ENCODE assay signal across 8 mouse cellular contexts in genomic region chr8:107114150-107115007, GRCm38 (mm10). TPM values are rescaled to one million over a fixed set of nuclear protein-coding genes. Genes with fewer than 3 reads are reported as not detected.
A peak's percentile ranks its signal among the peaks of the same experiment; 100 is the strongest.
DNase-seq lines count a peak whose midpoint lies in the region; ATAC-seq and TF ChIP-seq lines count a peak whose summit lies in the region.

No protein-coding gene starts in this region.

- WGBS in hindbrain, embryonic 12.5 days, result 60% methylated on average over 19 of the region's 19 CpGs
- 51% methylated on average over 19 of the region's 19 CpGs for WGBS in hindbrain, postnatal 0 days
- 46% methylated on average over 19 of the region's 19 CpGs for WGBS in embryonic facial prominence, embryonic 12.5 days
- WGBS in stomach, postnatal 0 days, result 35% methylated on average over 19 of the region's 19 CpGs

- no peak overlapping the region for H3K4me2 ChIP-seq in hindbrain, embryonic 12.5 days (replicated peaks)
- no peak overlapping the region for H3K4me2 ChIP-seq in hindbrain, postnatal 0 days (ENCODE audit: low read depth, low read length)
- peak overlapping the region; percentile 7; the same call in 1 of the 2 replicates for H3K4me2 ChIP-seq in embryonic facial prominence, embryonic 12.5 days (replicated peaks)
- H3K4me2 ChIP-seq in stomach, postnatal 0 days (replicated peaks; ENCODE audit: low read depth), result peak overlapping the region; percentile 31; the same call in 1 of the 2 replicates

- H3K36me3 ChIP-seq in hindbrain, embryonic 12.5 days, result no peaks in the 10 kb centered on the region
- no peaks in the 10 kb centered on the region for H3K36me3 ChIP-seq in hindbrain, postnatal 0 days (ENCODE audit: insufficient read depth, low read length)
- no peaks in the 10 kb centered on the region for H3K36me3 ChIP-seq in C2C12 (ENCODE audit: control insufficient read depth, insufficient read depth)
- H3K36me3 ChIP-seq in embryonic facial prominence, embryonic 12.5 days, result no peaks in the 10 kb centered on the region
- no peaks in the 10 kb centered on the region for H3K36me3 ChIP-seq in stomach, postnatal 0 days (ENCODE audit: control insufficient read depth, insufficient read depth, low read length)

- no peaks in the 10 kb centered on the region for H3K79me3 ChIP-seq in C2C12 (ENCODE audit: low read depth)

- H3ac ChIP-seq in C2C12 (ENCODE audit: control insufficient read depth, insufficient read length, low read depth), result no peak overlapping the region

- TF ChIP-seq EP300 in stomach, postnatal 0 days (optimal IDR thresholded peaks at IDR 0.05), result no peak

- no peak for DNase-seq in hindbrain, postnatal 0 days (ENCODE audit: low spot score)
- DNase-seq in left cerebral cortex, postnatal 36 days (ENCODE audit: low spot score in 2 of 2), result peak; percentile 23 to 46
- DNase-seq in stomach, postnatal 0 days (ENCODE audit: low spot score), result peak; percentile 44
- DNase-seq in gastrocnemius, adult 18-20 months (ENCODE audit: low spot score), result no peak
- no peak for DNase-seq in cerebellum, adult 18-20 months

- H3K9me3 ChIP-seq in hindbrain, embryonic 12.5 days (replicated peaks), result no peaks in the 10 kb centered on the region
- H3K9me3 ChIP-seq in hindbrain, postnatal 0 days (ENCODE audit: low read length), result no peaks in the 10 kb centered on the region
- H3K9me3 ChIP-seq in embryonic facial prominence, embryonic 12.5 days, result no peaks in the 10 kb centered on the region
- no peaks in the 10 kb centered on the region for H3K9me3 ChIP-seq in stomach, postnatal 0 days (ENCODE audit: control insufficient read depth, low read length)

- intact Hi-C loops in left cerebral cortex, postnatal 36 days (cut with DNase I), result loop anchor here (10.0 kb wide), 1 partner anchor 180 kb away; the partner anchor contains the start of gene Nfat5

- no peaks in the 10 kb centered on the region for H3K79me2 ChIP-seq in C2C12 (ENCODE audit: control insufficient read depth, insufficient read depth)

- no peak overlapping the region for H3K27ac ChIP-seq in hindbrain, embryonic 12.5 days
- H3K27ac ChIP-seq in hindbrain, postnatal 0 days, result no peak overlapping the region
- H3K27ac ChIP-seq in embryonic facial prominence, embryonic 12.5 days, result peak overlapping the region; percentile 14; the same call in 1 of the 2 replicates
- H3K27ac ChIP-seq in stomach, postnatal 0 days (replicated peaks), result peak overlapping the region; percentile 58; the same call in 1 of the 2 replicates

- no peak overlapping the region for H3K4me3 ChIP-seq in hindbrain, embryonic 12.5 days
- H3K4me3 ChIP-seq in hindbrain, postnatal 0 days (ENCODE audit: low read length), result no peak overlapping the region
- H3K4me3 ChIP-seq in C2C12 (ENCODE audit: insufficient read depth, poor library complexity, severe bottlenecking), result peak overlapping the region; percentile 21
- H3K4me3 ChIP-seq in embryonic facial prominence, embryonic 12.5 days, result no peak overlapping the region
- H3K4me3 ChIP-seq in stomach, postnatal 0 days (ENCODE audit: low read depth, low read length), result no peak overlapping the region

- H3K4me1 ChIP-seq in hindbrain, embryonic 12.5 days, result peaks cover 10% of the 10 kb centered on the region; the same call in 1 of the 2 replicates
- no peaks in the 10 kb centered on the region for H3K4me1 ChIP-seq in hindbrain, postnatal 0 days (ENCODE audit: insufficient read depth, low read length)
- H3K4me1 ChIP-seq in embryonic facial prominence, embryonic 12.5 days, result peaks cover 15% of the 10 kb centered on the region
- H3K4me1 ChIP-seq in stomach, postnatal 0 days (replicated peaks; ENCODE audit: control insufficient read depth, insufficient read depth), result no peaks in the 10 kb centered on the region

- no peak for TF ChIP-seq CTCF in hindbrain, postnatal 0 days (IDR thresholded peaks at IDR 0.05; ENCODE audit: low read depth)
- no peak for TF ChIP-seq CTCF in C2C12 (IDR thresholded peaks at IDR 0.05; ENCODE audit: control insufficient read depth, insufficient read depth, insufficient read length)
- no peak for TF ChIP-seq CTCF in stomach, postnatal 0 days (IDR thresholded peaks at IDR 0.05; ENCODE audit: low read depth)

- no peak for ATAC-seq in hindbrain, embryonic 12.5 days (ENCODE audit: low FRiP score)
- ATAC-seq in hindbrain, postnatal 0 days, result no peak
- ATAC-seq in embryonic facial prominence, embryonic 12.5 days (ENCODE audit: insufficient number of reproducible peaks, insufficient read depth, low FRiP score, low TSS enrichment), result no peak
- no peak for ATAC-seq in stomach, postnatal 0 days (ENCODE audit: low FRiP score, low TSS enrichment)

- H3K27me3 ChIP-seq in hindbrain, embryonic 12.5 days, result no peaks in the 10 kb centered on the region
- no peaks in the 10 kb centered on the region for H3K27me3 ChIP-seq in hindbrain, postnatal 0 days (ENCODE audit: insufficient read depth, low read length)
- no peaks in the 10 kb centered on the region for H3K27me3 ChIP-seq in C2C12 (ENCODE audit: control insufficient read depth, insufficient read depth, insufficient read length)
- H3K27me3 ChIP-seq in embryonic facial prominence, embryonic 12.5 days, result no peaks in the 10 kb centered on the region
- no peaks in the 10 kb centered on the region for H3K27me3 ChIP-seq in stomach, postnatal 0 days (ENCODE audit: control insufficient read depth, insufficient read depth, low read length)

- peak overlapping the region; percentile 27; the same call in 1 of the 2 replicates for H3K9ac ChIP-seq in hindbrain, embryonic 12.5 days
- H3K9ac ChIP-seq in hindbrain, postnatal 0 days (replicated peaks; ENCODE audit: low read length), result no peak overlapping the region
- no peak overlapping the region for H3K9ac ChIP-seq in embryonic facial prominence, embryonic 12.5 days
- H3K9ac ChIP-seq in stomach, postnatal 0 days (ENCODE audit: low read length), result peak overlapping the region; percentile 43; the same call in 1 of the 2 replicates

TF ChIP-seq in C2C12, 6 proteins besides CTCF, POLR2A, EP300 and RAD21 (continues in another document):
- TF ChIP-seq USF1 (IDR thresholded peaks at IDR 0.05; ENCODE audit: low read depth) (peak; percentile 78), CEBPB (IDR thresholded peaks at IDR 0.05; ENCODE audit: low read depth) (peak; percentile 73), MYOD1 (IDR thresholded peaks at IDR 0.05; ENCODE audit: control insufficient read depth, insufficient read length, low read depth) (peak; percentile 20), FOSL1 (IDR thresholded peaks at IDR 0.05; ENCODE audit: insufficient read depth, low read length, poor library complexity, severe bottlenecking) (no peak), MAX (IDR thresholded peaks at IDR 0.05) (peak; percentile 53)

RNA-seq across cellular contexts. Expression of gene Terf2, which starts 18.0 kb away (rescaled TPM):
- polyA plus RNA-seq in hindbrain, embryonic 12.5 days (2016; fragmentation: Nextera tagmentation; extraction: Ambion mirVana), result 23.2 TPM in 2 replicates
- total RNA-seq in hindbrain, postnatal 0 days (2014; rRNA removed), result 15.5 TPM in 2 replicates
- polyA plus RNA-seq in hindbrain, postnatal 0 days (2015; fragmentation: Nextera tagmentation; extraction: Ambion mirVana), result 22.9 and 23.2 TPM in 2 replicates
- 15.8 TPM for polyA plus RNA-seq in C2C12 (2012; fragmentation: generic; extraction: Trizol)
- 22.4 and 23.6 TPM in 2 replicates for polyA plus RNA-seq in embryonic facial prominence, embryonic 12.5 days (2016; fragmentation: Nextera tagmentation; extraction: Ambion mirVana)
- 10 to 100 TPM; 37.9 to 38.3 TPM for total RNA-seq in left cerebral cortex, postnatal 36 days (2021)
- polyA plus RNA-seq in stomach, postnatal 0 days (2015; fragmentation: Nextera tagmentation; extraction: Ambion mirVana), result 12.1 and 12.7 TPM in 2 replicates
- total RNA-seq in gastrocnemius, adult 18-20 months (2021), result 10 to 100 TPM; 11.5 to 13.9 TPM

RNA-seq across cellular contexts. Expression of gene Cyb5b, which starts 36.1 kb away (rescaled TPM):
- 130 and 142 TPM in 2 replicates for polyA plus RNA-seq in hindbrain, embryonic 12.5 days (2016; fragmentation: Nextera tagmentation; extraction: Ambion mirVana)
- total RNA-seq in hindbrain, postnatal 0 days (2014; rRNA removed), result 89.5 and 95.2 TPM in 2 replicates
- 81.6 and 82.9 TPM in 2 replicates for polyA plus RNA-seq in hindbrain, postnatal 0 days (2015; fragmentation: Nextera tagmentation; extraction: Ambion mirVana)
- 68.5 TPM for polyA plus RNA-seq in C2C12 (2012; fragmentation: generic; extraction: Trizol)
- polyA plus RNA-seq in embryonic facial prominence, embryonic 12.5 days (2016; fragmentation: Nextera tagmentation; extraction: Ambion mirVana), result 96.4 and 106 TPM in 2 replicates
- total RNA-seq in left cerebral cortex, postnatal 36 days (2021), result 10 to 100 TPM; 88.3 to 91.7 TPM
- 52.6 and 52.9 TPM in 2 replicates for polyA plus RNA-seq in stomach, postnatal 0 days (2015; fragmentation: Nextera tagmentation; extraction: Ambion mirVana)
- total RNA-seq in gastrocnemius, adult 18-20 months (2021), result 10 to 100 TPM; 33.2 to 38.3 TPM

RNA-seq across cellular contexts. Expression of gene Tmed6, which starts 48.9 kb away (rescaled TPM):
- polyA plus RNA-seq in hindbrain, embryonic 12.5 days (2016; fragmentation: Nextera tagmentation; extraction: Ambion mirVana), result not detected in 2 replicates
- not detected in 2 replicates for total RNA-seq in hindbrain, postnatal 0 days (2014; rRNA removed)
- not detected in 2 replicates for polyA plus RNA-seq in hindbrain, postnatal 0 days (2015; fragmentation: Nextera tagmentation; extraction: Ambion mirVana)
- polyA plus RNA-seq in C2C12 (2012; fragmentation: generic; extraction: Trizol), result not detected
- not detected in 2 replicates for polyA plus RNA-seq in embryonic facial prominence, embryonic 12.5 days (2016; fragmentation: Nextera tagmentation; extraction: Ambion mirVana)
- not detected for total RNA-seq in left cerebral cortex, postnatal 36 days (2021)
- polyA plus RNA-seq in stomach, postnatal 0 days (2015; fragmentation: Nextera tagmentation; extraction: Ambion mirVana), result 79.6 and 81.7 TPM in 2 replicates
- total RNA-seq in gastrocnemius, adult 18-20 months (2021), result not detected

RNA-seq across cellular contexts. Expression of gene Nip7, which starts 57.7 kb away (rescaled TPM):
- polyA plus RNA-seq in hindbrain, embryonic 12.5 days (2016; fragmentation: Nextera tagmentation; extraction: Ambion mirVana), result 71.8 and 74.4 TPM in 2 replicates
- total RNA-seq in hindbrain, postnatal 0 days (2014; rRNA removed), result 16.1 and 20.7 TPM in 2 replicates
- polyA plus RNA-seq in hindbrain, postnatal 0 days (2015; fragmentation: Nextera tagmentation; extraction: Ambion mirVana), result 58.1 and 59.5 TPM in 2 replicates
- polyA plus RNA-seq in C2C12 (2012; fragmentation: generic; extraction: Trizol), result 119 TPM
- 96.5 and 106 TPM in 2 replicates for polyA plus RNA-seq in embryonic facial prominence, embryonic 12.5 days (2016; fragmentation: Nextera tagmentation; extraction: Ambion mirVana)
- 10 to 100 TPM; 42.2 to 43.8 TPM for total RNA-seq in left cerebral cortex, postnatal 36 days (2021)
- 49.5 and 49.9 TPM in 2 replicates for polyA plus RNA-seq in stomach, postnatal 0 days (2015; fragmentation: Nextera tagmentation; extraction: Ambion mirVana)
- total RNA-seq in gastrocnemius, adult 18-20 months (2021), result 10 to 100 TPM; 16.5 to 18.0 TPM

RNA-seq across cellular contexts. Expression of gene Cog8, which starts 57.9 kb away (rescaled TPM):
- 43.6 and 47.5 TPM in 2 replicates for polyA plus RNA-seq in hindbrain, embryonic 12.5 days (2016; fragmentation: Nextera tagmentation; extraction: Ambion mirVana)
- total RNA-seq in hindbrain, postnatal 0 days (2014; rRNA removed), result 47.9 and 48.8 TPM in 2 replicates
- polyA plus RNA-seq in hindbrain, postnatal 0 days (2015; fragmentation: Nextera tagmentation; extraction: Ambion mirVana), result 33.0 and 33.2 TPM in 2 replicates
- 20.1 TPM for polyA plus RNA-seq in C2C12 (2012; fragmentation: generic; extraction: Trizol)
- polyA plus RNA-seq in embryonic facial prominence, embryonic 12.5 days (2016; fragmentation: Nextera tagmentation; extraction: Ambion mirVana), result 46.1 and 51.6 TPM in 2 replicates
- total RNA-seq in left cerebral cortex, postnatal 36 days (2021), result 10 to 100 TPM; 27.2 to 27.8 TPM
- 22.2 and 24.1 TPM in 2 replicates for polyA plus RNA-seq in stomach, postnatal 0 days (2015; fragmentation: Nextera tagmentation; extraction: Ambion mirVana)
- total RNA-seq in gastrocnemius, adult 18-20 months (2021), result 10 to 100 TPM; 18.0 to 18.2 TPM

Comparison
In these comparisons a context has a peak if more than half of its experiments do, and no peak if none do; other contexts are left out.
1. H3K9ac ChIP-seq: peak in hindbrain, embryonic 12.5 days (single experiment) and stomach, postnatal 0 days (single experiment); none in hindbrain, postnatal 0 days (single experiment) and embryonic facial prominence, embryonic 12.5 days (single experiment).
2. H3K27ac ChIP-seq: peak in embryonic facial prominence, embryonic 12.5 days (single experiment) and stomach, postnatal 0 days (single experiment); none in hindbrain, embryonic 12.5 days (single experiment) and hindbrain, postnatal 0 days (single experiment).
3. H3K4me2 ChIP-seq: peak in embryonic facial prominence, embryonic 12.5 days (single experiment) and stomach, postnatal 0 days (single experiment); none in hindbrain, embryonic 12.5 days (single experiment) and hindbrain, postnatal 0 days (single experiment).
4. DNase-seq: peak in left cerebral cortex, postnatal 36 days (2 of 2) and stomach, postnatal 0 days (single experiment); none in hindbrain, postnatal 0 days (single experiment), gastrocnemius, adult 18-20 months (single experiment) and cerebellum, adult 18-20 months (0 of 2).
5. RNA of gene Tmed6, which starts 48.9 kb away (polyA plus RNA-seq): 79.6 to 81.7 TPM in stomach, postnatal 0 days; not detected in hindbrain, embryonic 12.5 days, not detected in hindbrain, postnatal 0 days, not detected in C2C12 (single experiment) and not detected in embryonic facial prominence, embryonic 12.5 days; every median in the first group is over 10 times any median in the second.